Mouse (Mus musculus): ENCODE results near the gene Omd.

DNA sequence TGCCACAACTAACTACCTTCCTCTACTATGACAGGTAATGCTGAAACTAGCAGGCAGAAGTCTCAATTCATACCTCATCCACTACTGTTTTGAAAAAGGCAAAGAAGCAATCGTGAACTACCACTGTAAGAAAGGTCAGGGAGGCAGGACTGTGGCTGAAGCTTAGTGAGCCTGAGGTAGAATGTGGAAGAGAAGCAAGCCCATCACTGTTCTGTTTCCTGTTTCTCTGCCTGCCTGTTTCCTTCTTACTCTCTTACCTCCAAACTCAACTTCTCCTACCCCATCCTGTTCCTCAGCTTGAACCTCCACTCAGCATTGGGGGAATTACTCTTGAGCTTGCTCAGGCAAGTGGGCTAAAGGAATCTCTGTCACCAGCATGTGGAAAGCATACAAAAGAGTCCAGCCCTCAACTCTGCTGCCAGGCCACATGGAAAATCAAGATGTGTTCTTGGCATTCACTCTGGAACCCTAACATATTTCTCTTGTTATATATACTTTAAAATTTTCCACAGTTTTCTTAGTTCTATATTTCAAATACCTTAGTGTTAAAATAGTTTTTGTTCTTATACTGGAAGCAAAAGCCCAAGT is 34.6 kb upstream of the Omd start:
- TF ChIP-seq GATA1 (IDR thresholded peaks at IDR 0.05; ENCODE audit: low read length): no peak
- TF ChIP-seq TAL1 (IDR thresholded peaks at IDR 0.05; ENCODE audit: low read length): no peak

Data from erythroblast, embryonic 14.5 days (primary cell).